Mouse (Mus musculus) adrenal gland, postnatal 25 days (tissue): ENCODE measurements at regions not wholly inside any gene's neighbourhood (a gene's known extent, or its start where the extent isn't known, plus 50 kb on each side); places are given as distances from the start of the nearest gene placed in this dataset.

Source experiments
- DNase-seq: peaks from one replicate; pipeline ENCODE4 v3.0.0; 2021; ENCODE audit warnings: mixed read lengths

- no peak for DNase-seq
These were observed 70.3 kb downstream of the Matn1 start for GRCm38 (mm10) chr4:131014301-131015081.

- no peak for DNase-seq
These were observed 71.0 kb downstream of the Matn1 start for GRCm38 (mm10) chr4:131015156-131015555.

- no peak for DNase-seq
These were observed 79.4 kb downstream of the Matn1 start for GRCm38 (mm10) chr4:131023601-131024000.

GRCm38 (mm10) chr4:131036292-131036691 lies 92.1 kb downstream of the Matn1 start:
- DNase-seq, result no peak

- no peak for DNase-seq
These were observed 93.0 kb downstream of the Matn1 start for GRCm38 (mm10) chr4:131037179-131037578.

GRCm38 (mm10) chr4:131039686-131040085 lies 95.5 kb downstream of the Matn1 start:
- DNase-seq, result no peak

GRCm38 (mm10) chr4:131041210-131041609 lies 97.0 kb downstream of the Matn1 start:
- DNase-seq, result no peak

- no peak for DNase-seq
These were observed 101.9 kb downstream of the Matn1 start for GRCm38 (mm10) chr4:131046101-131046500.

GRCm38 (mm10) chr4:131046969-131047650 lies 102.9 kb downstream of the Matn1 start:
- DNase-seq, result no peak

GRCm38 (mm10) chr4:131056293-131056692 lies 112.1 kb downstream of the Matn1 start:
- DNase-seq, result no peak

GRCm38 (mm10) chr4:131059572-131059971 lies 115.4 kb downstream of the Matn1 start:
- no peak for DNase-seq

- no peak for DNase-seq
These were observed 116.1 kb downstream of the Matn1 start for GRCm38 (mm10) chr4:131060191-131060680.

- no peak for DNase-seq
These were observed 116.5 kb downstream of the Matn1 start for GRCm38 (mm10) chr4:131060706-131061105.

GRCm38 (mm10) chr4:131062592-131062991 lies 118.4 kb downstream of the Matn1 start:
- DNase-seq, result no peak

GRCm38 (mm10) chr4:131066186-131066939 lies 122.2 kb downstream of the Matn1 start:
- no peak for DNase-seq

GRCm38 (mm10) chr4:131070566-131070965 lies 126.4 kb downstream of the Matn1 start:
- DNase-seq, result no peak

GRCm38 (mm10) chr4:131072623-131073022 lies 128.4 kb downstream of the Matn1 start:
- no peak for DNase-seq

GRCm38 (mm10) chr4:131073420-131073819 lies 129.2 kb downstream of the Matn1 start:
- DNase-seq, result no peak

GRCm38 (mm10) chr4:131075326-131075932 lies 131.2 kb downstream of the Matn1 start:
- DNase-seq, result no peak

- DNase-seq, result no peak
These were observed 132.4 kb downstream of the Matn1 start for GRCm38 (mm10) chr4:131076628-131077027.

GRCm38 (mm10) chr4:131080113-131080512 lies 135.9 kb downstream of the Matn1 start:
- no peak for DNase-seq

- no peak for DNase-seq
These were observed 139.2 kb downstream of the Matn1 start for GRCm38 (mm10) chr4:131083405-131083804.
